Mouse (Mus musculus) activated CD4-positive, CD25-positive, alpha-beta regulatory T cell, adult 4 months (primary cell): ENCODE measurements around the gene Emc1. TPM values are rescaled to one million over a fixed set of nuclear protein-coding genes. Genes with fewer than 3 reads are reported as not detected.
"Not testable (repeated sequence)": the region's sequence is repeated elsewhere in the genome, so short reads cannot be mapped to it uniquely, and the experiment has no call there.

Experiments used
- ATAC-seq: one replicate; pipeline ENCODE4 v1.8.0; 2017
- polyA plus RNA-seq, 2 experiments: library from polyadenylated mRNA; unstranded; fragments of 100-300 nt; shearing (Covaris generic); gene quantifications; one replicate each; pipeline ENCODE4 v1.2.1; 2017

The Emc1 gene
- polyA plus RNA-seq, 2 experiments from 2014 or later, result 19.9 to 20.6 TPM

DNA sequence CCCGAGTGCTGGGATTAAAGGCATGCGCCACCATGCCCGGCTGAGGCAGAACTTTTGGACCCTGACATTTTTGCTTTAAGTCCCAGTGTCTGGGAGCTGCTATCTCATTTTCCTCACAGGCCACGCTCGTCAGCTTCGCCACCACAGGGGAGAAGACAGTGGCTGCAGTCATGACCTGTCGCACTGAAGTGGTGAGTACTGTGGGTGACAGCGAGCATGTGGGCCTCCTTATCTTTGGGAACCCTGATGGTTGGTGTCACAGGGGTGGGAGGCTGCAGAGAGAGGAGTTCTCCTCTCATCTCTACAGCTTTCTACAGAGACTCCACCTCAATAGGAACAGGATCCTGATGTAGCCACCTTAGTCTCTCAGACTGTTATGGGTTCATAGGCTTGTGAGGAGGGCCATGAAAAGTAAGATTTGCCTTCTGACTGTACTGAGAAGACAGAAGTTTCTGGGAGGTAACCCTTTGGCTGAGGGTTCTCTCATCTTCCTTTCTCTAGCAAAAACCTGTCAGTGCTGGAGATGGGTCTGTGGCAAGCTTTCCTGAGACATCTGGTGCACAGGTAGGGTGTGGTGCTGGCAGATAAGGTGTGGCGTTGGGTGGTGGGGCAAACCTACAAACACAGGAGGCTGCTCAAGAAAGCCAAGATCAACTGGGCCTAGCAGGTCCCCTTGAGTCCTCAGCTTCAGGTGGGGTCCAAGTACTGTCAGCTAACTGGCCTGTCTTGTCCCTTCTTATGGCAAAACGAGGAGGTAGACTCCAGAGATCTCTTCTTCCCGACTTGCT is 8.6 kb downstream of the Emc1 start:
- no peak for ATAC-seq

DNA sequence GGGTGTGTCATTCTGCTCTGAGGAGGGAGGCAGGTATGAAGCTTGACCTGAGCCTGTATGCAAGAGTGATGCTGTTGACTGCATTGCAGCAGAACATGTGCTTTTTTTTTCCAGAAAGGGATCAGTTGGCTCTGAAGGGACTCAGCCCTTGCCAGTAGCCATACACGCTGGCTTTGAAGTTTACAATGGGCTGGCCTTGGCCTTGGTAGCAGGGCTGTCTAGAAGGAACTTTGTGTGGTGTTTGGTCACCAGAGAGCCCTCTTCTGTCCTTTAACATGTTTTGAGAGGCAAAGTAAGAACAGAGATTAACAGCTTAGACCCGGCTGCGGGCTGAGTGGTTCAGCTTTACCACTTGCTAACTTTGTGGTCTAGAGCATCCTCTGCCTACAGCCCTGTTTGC is 14.9 kb downstream of the Emc1 start:
- no peak for ATAC-seq

DNA sequence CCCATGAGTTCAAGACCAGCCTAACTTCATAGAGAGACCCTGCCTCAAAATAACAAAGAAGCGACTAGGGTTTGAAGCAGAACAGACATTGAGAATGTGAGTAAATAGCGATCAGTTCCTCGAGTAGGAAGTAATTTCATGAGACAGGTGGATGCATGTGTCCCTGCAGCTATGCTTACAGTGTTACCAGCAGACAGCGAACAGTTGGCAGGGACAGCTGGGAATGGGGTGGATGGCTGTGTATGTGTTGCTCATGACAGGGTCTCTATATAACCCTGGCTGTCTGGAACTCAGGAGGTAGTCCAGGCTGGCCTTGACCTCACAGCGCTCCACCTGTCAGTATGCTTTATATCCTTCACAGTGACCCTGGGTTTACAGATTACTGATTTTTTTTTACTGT is 15.7 kb downstream of the Emc1 start:
- ATAC-seq, result no peak

DNA sequence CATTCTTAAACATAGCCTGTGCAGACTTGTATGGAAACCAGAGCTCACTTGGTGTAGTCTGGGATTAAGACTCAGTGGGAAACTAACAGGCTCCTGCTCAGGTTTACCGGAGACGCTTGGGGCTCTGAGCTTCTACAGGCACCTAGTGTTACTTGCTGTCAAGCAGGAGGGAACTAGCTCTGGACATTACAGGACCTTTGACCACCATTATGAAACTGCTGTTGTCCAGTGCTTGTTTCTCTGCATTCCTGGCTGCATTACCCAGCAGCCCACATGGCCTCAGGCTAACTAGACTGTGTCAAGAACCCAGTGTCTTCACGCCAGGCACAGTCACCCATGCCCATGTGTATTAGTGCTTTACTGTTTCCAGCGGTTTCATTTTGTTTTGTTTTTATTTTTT is 20.7 kb downstream of the Emc1 start:
- ATAC-seq, result no peak

DNA sequence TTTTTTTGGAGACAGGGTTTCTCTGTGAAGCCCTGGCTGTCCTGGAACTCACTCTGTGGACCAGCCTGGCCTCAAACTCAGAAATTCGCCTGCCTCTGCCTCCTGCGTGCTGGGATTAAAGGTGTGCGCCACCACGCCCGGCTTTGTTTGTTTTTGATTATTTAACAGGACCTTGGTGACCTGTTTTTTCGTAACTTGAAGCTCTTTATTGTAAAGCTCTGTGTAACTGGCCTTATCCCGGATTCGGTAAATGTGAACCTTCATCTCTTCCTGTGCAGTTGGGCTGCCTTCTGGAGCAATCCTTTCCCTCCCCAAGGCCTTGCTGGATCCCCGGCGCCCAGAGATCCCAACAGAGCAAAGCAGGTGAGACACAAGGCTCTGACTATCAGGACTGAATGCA is 21.1 kb downstream of the Emc1 start:
- no peak for ATAC-seq

DNA sequence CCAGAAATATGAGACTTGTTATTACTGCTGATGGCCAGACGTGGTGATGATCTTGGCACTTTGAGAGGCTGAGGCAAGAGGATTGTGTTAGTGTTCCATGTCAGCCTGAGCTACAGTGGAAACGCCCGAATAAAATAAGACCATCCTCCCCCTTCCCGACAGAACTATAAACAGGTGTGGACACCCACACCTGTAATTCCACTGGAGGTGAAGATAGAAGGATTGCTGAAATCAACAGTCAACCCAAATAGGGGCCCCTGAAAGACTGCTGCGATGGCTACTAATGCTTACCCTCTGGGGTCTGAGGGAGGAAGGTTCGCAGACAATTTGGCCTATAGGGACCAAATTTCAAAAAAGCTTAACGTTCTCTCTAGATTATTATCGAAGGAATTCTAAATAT is 27.3 kb downstream of the Emc1 start:
- no peak for ATAC-seq

DNA sequence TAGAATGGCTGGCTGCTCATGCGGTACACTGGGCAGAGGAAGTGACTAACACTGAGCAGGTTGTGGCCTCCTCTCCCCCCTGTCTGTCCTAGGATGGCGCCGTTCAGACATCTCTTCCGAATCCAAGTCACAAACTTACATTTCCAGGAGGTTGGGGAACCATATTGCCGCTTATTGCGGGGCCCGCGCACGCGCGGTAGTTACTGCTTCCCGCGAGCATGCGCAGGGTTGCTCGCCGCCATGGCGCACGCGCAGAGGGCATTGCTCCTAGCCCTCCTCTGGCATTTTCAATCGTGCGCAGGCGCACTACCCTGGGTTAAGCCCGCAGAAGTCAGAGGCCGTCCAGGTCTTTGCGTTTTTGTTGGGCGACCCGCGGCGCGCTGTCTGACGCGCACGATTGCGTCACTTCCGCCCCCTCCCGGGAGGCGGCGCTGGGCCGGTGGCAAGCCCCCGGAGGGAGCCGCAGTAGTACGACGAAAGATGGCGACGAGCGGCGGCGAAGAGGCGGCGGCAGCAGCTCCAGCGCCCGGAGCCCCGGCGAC is 27.9 kb downstream of the Emc1 start:
- ATAC-seq, result peak; percentile 89

DNA sequence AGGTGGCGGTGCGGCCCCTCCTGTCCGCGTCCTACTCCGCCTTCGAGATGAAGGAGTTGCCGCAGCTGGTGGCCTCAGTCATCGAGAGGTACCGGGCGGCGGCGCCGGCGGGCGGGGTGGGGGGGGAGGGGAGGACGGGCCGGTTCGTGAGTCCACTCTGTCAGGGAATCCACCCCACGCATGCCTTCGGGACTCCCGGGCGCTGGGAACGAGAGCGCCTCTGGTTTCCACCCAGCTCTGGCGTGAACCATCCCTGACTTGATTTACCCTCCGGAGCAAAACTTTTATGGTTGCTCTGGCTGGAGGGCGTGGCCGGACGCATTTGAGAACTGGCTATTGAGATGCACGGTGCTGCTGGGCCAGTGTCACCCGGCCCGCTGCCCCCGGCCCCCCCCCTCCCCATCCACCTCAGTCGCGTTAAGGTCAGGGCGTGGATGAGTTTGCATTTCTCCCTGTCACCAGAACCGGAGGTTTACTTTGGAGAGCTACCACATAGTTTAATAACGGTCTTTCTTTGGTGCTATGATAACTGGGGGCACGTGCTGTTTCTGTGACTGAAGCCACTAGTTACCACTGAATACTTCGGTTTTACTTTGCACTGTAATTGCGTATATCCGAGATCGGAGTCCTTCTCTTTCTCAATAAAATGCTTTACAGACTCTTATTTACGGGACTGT is 28.5 kb downstream of the Emc1 start:
- peak; percentile 8 for ATAC-seq

DNA sequence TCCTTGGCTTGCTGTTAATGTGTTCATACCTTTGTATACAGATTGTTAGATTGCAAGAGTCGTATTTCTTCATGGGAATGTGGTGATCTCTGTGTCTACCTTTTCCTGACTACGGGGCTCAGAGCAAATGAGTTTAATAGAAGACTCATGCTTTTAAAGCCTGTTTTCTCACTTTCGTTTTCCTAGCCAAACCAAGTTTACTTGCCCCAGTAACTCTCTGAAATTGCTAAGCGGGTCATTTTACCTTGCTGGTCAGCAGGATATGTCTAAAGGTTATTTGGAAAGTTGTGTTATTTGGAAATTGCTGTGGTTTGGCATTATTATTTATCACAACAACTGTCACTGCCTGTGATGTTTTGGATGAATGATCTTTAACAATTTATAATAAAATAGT is 29.1 kb downstream of the Emc1 start:
- ATAC-seq, result no peak

DNA sequence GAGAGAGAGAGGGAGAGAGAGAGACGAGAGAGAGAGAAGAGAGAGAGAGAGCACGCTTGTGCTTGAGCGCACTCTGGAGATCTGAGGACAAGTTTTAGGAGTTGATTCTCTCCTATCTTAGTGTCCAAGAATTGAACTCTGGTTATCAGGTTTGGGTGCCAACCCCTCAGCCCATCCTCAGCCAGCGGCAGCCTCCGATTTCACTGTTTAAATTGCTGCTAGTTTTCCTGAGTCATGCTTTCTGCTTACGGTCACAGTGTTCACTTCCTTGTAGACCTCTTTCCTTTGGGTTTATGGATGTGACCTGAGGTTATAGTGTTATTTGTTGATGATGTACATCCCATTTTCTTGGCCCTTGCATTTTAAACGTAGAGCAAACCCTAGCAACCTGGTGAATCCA is 29.8 kb downstream of the Emc1 start:
- no peak for ATAC-seq

DNA sequence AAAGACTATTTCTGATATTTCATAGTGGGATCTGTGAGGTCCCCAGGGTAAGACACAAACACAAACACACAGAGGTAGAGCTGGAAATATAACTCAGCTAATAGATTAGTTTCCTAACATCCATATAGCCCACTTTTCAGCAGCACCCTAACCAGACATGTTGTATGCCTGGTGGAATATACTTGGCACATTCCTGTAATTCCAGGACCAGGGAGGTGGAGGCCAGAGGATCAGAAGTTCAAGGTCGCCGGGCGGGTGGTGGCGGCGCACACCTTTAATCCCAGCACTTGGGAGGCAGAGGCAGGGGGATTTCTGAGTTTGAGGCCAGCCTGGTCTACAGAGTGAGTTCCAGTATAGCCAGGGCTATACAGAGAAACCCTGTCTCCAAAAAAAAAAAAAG is 33.5 kb downstream of the Emc1 start:
- ATAC-seq, result not testable (repeated sequence)

DNA sequence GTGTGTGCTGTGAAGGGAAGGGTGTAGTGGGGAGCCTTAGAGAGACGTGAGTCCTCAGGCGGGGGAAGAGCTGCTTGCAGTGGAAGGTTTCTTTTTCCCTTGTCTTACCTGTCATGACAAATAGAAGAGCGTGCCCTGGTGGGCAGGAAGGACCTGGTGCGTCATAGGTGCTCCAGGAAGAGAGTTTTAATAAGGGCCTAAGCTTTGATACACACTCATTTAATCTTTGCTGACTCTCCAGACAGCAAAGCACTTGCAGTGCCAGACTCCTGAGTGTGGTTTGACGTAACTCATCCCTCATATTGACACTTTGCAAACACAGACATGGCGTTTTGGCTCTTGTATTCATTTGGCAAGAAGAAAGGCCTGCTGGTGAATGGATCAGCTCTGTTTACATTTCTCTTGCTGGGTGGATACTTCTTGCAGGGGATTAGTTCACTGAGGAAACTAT is 34.5 kb downstream of the Emc1 start:
- no peak for ATAC-seq

DNA sequence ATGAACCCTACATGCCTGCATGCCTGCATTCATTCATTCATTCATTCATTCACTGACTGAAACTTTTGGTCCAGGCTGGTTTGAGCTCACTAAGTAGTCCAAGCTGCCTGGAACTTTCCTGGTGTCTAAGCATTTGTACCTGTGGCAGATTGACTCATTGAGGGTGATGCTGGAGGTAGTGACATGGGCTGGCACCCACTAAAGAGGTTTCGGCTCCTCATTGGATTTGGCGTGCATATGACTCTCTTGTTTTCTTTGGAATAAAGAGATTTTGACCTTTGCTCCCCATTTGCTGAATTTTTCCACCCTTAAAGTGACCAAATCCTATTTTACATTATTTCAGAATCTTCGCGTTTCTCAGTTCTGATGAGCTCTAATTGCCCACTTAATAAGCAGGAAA is 37.2 kb downstream of the Emc1 start:
- ATAC-seq, result no peak

DNA sequence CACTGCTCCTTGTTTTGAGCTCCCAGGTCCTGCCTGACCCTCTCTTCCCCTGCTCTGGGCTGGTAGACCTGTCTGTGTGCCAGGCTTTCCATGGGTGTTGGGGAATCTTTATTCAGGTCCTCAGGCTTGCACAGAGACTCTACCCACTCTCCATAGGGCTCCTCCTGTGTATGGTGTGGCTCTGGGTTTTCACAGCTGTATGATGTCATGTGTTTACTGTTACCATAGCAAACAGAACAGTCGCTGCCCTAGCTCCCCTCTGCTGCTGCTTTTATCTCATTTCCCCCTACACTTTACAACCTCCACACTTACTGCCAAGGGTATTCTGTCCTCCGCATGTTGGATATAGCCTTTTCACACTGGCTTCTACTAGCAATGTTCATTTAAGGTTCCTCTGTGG is 43.0 kb downstream of the Emc1 start:
- ATAC-seq, result no peak

DNA sequence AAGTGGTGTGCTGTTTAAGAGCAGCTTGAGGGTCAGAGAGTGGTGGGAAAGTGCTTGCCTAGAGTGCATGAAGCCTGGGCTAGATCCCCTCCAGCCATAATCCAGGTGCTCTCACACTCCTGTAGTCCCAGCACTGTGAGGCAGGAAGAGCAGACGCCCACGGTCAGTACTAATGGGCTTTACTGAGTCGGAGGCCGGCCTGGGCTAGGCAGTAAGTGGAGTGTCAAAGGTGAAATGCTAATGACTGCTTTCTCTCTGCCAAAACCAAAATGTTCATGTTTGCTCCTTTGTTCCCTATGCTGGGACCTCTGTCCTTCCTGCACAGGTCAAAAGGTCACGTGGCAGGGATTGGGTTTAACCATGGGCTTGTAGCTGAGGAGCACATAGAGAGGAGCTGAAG is 48.1 kb downstream of the Emc1 start:
- ATAC-seq, result no peak

DNA sequence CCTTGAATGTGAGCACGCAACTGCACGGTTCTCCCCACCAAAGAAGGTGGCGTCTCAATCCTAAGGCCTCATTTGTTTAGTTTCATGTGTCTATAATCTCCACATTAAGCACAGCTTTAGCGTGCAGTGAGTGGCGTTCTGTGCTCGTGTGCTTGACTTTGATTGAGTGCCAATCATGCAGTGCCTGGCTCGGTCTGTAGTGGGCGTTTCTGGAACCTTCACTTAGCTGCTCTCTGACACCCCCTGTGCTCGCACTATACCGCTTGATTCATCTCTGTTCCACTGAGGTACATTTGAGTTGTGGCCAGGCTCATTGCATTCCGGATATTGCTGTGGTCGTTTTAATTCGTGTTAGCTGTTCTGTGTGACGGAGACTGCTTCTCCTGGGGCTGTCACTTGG is 50.8 kb downstream of the Emc1 start:
- no peak for ATAC-seq

DNA sequence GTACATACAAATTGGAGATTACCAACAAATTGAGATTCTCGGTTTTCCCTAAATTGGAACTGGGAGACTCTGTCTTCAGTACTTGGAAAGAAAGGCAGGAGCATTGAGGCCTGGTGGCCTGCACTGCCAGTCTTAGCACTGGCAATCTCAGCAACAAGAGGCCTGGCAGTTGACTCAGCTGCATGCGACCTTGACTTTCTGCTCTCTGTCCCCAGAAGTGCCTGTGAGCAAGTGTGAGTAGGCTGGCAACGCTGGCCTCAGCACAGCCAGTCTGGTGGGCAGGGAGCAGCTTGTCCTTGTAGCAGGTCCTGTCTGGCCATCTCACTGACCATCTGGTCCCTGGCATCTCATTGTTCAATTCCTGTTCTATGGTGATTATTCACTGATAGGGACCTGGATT is 59.0 kb downstream of the Emc1 start:
- no peak for ATAC-seq

DNA sequence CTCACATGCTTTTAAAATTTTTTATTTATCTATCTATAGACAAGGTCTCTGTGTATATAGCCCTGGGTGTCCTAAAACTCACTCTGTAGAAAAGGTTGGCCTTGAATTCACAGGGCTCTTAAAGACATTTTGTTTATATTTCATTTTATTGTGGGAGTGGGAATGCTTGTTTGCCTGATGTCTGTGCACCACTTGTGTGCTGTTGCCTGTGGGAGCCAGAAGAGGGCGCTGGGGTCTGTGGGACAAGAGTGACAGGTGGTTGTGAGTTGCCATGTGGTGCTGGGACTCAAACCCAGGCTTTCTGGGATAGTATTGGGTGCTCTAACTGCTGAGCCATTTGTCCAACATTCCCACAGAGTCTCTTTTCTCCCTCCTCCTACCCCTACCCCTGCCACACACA is 65.5 kb downstream of the Emc1 start:
- ATAC-seq, result no peak

DNA sequence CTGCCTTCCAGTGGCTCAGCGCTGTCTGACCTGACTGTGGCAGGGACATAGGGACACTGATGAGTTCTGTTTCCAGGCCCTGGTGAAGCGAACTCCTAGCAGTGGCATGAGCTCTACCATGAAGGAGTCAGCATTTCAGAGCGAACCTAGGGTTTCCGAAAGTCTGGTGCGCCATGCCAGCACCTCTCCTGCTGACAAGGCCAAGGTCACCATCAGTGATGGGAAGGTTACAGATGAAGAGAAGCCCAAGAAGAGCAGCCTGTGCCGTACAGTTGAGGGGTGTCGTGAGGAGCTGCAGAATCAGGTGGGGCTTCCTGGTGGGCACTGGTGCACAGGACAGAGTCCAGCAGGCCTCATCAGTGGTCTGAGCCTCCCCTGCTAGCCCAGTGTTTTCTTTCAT is 69.2 kb downstream of the Emc1 start:
- ATAC-seq, result no peak

DNA sequence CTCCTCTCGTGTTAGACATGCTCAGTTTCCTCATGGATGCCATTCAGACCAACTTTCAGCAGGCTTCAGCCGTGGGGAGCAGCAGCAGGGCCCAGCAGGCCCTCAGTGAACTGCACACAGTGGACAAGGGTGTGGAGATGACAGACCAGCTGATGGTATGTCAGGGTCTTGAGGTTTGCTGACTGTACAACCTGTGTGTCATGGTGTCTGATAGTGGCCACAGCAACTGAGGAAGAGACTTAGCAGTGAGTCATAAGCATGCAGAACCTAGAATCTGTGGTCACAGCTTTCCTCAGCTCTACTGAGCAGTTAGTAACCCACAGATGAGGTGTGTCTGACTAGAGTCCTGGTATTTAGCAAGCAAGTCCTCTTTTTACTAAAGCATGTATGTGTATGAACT is 70.0 kb downstream of the Emc1 start:
- ATAC-seq, result no peak

DNA sequence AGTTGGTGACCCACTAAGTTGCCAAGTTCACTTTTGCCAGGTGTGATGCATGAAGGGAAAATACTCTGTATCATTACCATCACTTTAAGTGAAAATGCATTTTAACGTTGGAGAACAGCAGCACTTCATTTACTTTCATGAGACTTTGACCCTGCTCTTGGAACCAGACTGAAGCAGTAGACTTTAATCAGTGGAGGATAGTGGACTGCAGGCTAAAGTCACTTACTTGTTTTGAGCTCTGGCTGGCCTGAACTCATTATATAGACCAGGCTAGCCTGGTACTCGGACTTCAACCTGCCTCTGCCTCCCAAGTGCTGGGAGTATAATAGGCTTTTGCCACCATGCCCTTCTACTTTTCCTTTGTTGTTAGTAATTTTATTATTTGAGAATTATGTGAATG is 70.9 kb downstream of the Emc1 start:
- no peak for ATAC-seq
